Mouse (Mus musculus) midbrain, embryonic 14.5 days (tissue): ENCODE results near the gene Snx9. TPM values are rescaled to one million over a fixed set of nuclear protein-coding genes. Genes with fewer than 3 reads are reported as not detected.

Experiments
- polyA plus RNA-seq: library from polyadenylated mRNA; unstranded; fragments of >200 nt; fragmentation: Nextera tagmentation; extraction: Ambion mirVana; gene quantifications from 2 replicates; pipeline ENCODE4 v1.2.1, GENCODE M21; 2014

The Snx9 gene
- polyA plus RNA-seq, 1 experiment from 2014 or later: 8.3 TPM

Other genes with a start within 250 kb of the Snx9 start
- 0.57 and 1.2 TPM in 2 replicates for gene Synj2, start 100.0 kb downstream of the Snx9 start, polyA plus RNA-seq
- 10.6 and 12.9 TPM in 2 replicates for gene Serac1, start 238.4 kb downstream of the Snx9 start, polyA plus RNA-seq
- gene Gtf2h5, start 238.5 kb downstream of the Snx9 start, polyA plus RNA-seq: 194 and 234 TPM in 2 replicates